Mouse (Mus musculus): ENCODE measurements around the gene Insm1. TPM values are rescaled to one million over a fixed set of nuclear protein-coding genes. Genes with fewer than 3 reads are reported as not detected.

The Insm1 gene
- polyA plus RNA-seq, 1 experiment, result not detected

- H3ac ChIP-seq (ENCODE audit: control insufficient read depth, insufficient read length), result no peak overlapping the region
- no peaks in the 10 kb centered on the region for H3K27me3 ChIP-seq (ENCODE audit: control insufficient read depth, insufficient read depth, insufficient read length)
- no peaks in the 10 kb centered on the region for H3K79me2 ChIP-seq (ENCODE audit: control insufficient read depth, insufficient read depth)
- H3K4me3 ChIP-seq, result no peak overlapping the region
- H3K36me3 ChIP-seq (ENCODE audit: control insufficient read depth, insufficient read depth), result no peaks in the 10 kb centered on the region
- H3K4me2 ChIP-seq (ENCODE audit: low read depth), result no peak overlapping the region
- TF ChIP-seq USF1 (IDR thresholded peaks at IDR 0.05; ENCODE audit: low read depth), result no peak
- TF ChIP-seq TCF12 (IDR thresholded peaks at IDR 0.05; ENCODE audit: insufficient read depth, poor library complexity, severe bottlenecking), result no peak
- TF ChIP-seq SRF (IDR thresholded peaks at IDR 0.05; ENCODE audit: control insufficient read depth, insufficient read length, low read depth), result no peak
- TF ChIP-seq E2F4 (IDR thresholded peaks at IDR 0.05; ENCODE audit: insufficient read depth), result no peak
- TF ChIP-seq TCF3 (IDR thresholded peaks at IDR 0.05; ENCODE audit: insufficient read length, low read depth), result no peak
- TF ChIP-seq REST (IDR thresholded peaks at IDR 0.05; ENCODE audit: insufficient read depth, insufficient read length), result no peak
- no peak for TF ChIP-seq MYOD1 (IDR thresholded peaks at IDR 0.05; ENCODE audit: control insufficient read depth in 1 of 3, insufficient read length in 2 of 3, low read depth in 2 of 3)
These were observed 25.9 kb downstream of the Insm1 start for GRCm38 (mm10) chr2:146247576-146247975.

GRCm38 (mm10) chr2:146249033-146249432, 27.3 kb downstream of the Insm1 start:
- no peak overlapping the region for H3K4me2 ChIP-seq (ENCODE audit: low read depth)
- no peaks in the 10 kb centered on the region for H3K27me3 ChIP-seq (ENCODE audit: control insufficient read depth, insufficient read depth, insufficient read length)
- H3K36me3 ChIP-seq (ENCODE audit: control insufficient read depth, insufficient read depth), result no peaks in the 10 kb centered on the region
- H3K4me3 ChIP-seq, result no peak overlapping the region
- TF ChIP-seq MYOD1 (IDR thresholded peaks at IDR 0.05; ENCODE audit: control insufficient read depth in 1 of 3, insufficient read length in 2 of 3, low read depth in 2 of 3) (no peak), TCF12 (IDR thresholded peaks at IDR 0.05; ENCODE audit: insufficient read depth, poor library complexity, severe bottlenecking) (no peak), MYOG (IDR thresholded peaks at IDR 0.05; ENCODE audit: control insufficient read depth in 1 of 3, insufficient read depth in 1 of 3, insufficient read length in 2 of 3, low read depth in 2 of 3) (no peak), SRF (IDR thresholded peaks at IDR 0.05; ENCODE audit: control insufficient read depth, insufficient read length, low read depth) (no peak), CEBPB (IDR thresholded peaks at IDR 0.05; ENCODE audit: insufficient read depth, poor library complexity, severe bottlenecking) (no peak), POLR2AphosphoS2 (IDR thresholded peaks at IDR 0.05; ENCODE audit: insufficient read length, low read depth) (no peak), TCF3 (IDR thresholded peaks at IDR 0.05; ENCODE audit: insufficient read length, low read depth) (no peak), MAX (IDR thresholded peaks at IDR 0.05; ENCODE audit: low read depth) (no peak), USF1 (IDR thresholded peaks at IDR 0.05; ENCODE audit: low read depth) (no peak), POLR2A (IDR thresholded peaks at IDR 0.05; ENCODE audit: insufficient read length, low read depth) (no peak), REST (IDR thresholded peaks at IDR 0.05; ENCODE audit: insufficient read depth, insufficient read length) (no peak), E2F4 (IDR thresholded peaks at IDR 0.05; ENCODE audit: insufficient read depth) (no peak)
- H3K79me2 ChIP-seq (ENCODE audit: control insufficient read depth, insufficient read depth), result no peaks in the 10 kb centered on the region
- H3ac ChIP-seq (ENCODE audit: control insufficient read depth, insufficient read length), result no peak overlapping the region

GRCm38 (mm10) chr2:146250236-146250904, 28.6 kb downstream of the Insm1 start:
- Histone ChIP-seq H3K27me3 (ENCODE audit: control insufficient read depth, insufficient read depth, insufficient read length) (no peaks in the 10 kb centered on the region), H3K4me3 (no peak overlapping the region), H3K36me3 (ENCODE audit: control insufficient read depth, insufficient read depth) (no peaks in the 10 kb centered on the region), H3K4me2 (ENCODE audit: low read depth) (no peak overlapping the region), H3K79me2 (ENCODE audit: control insufficient read depth, insufficient read depth) (no peaks in the 10 kb centered on the region), H3ac (ENCODE audit: control insufficient read depth, insufficient read length) (no peak overlapping the region)
- no peak for TF ChIP-seq USF1 (IDR thresholded peaks at IDR 0.05; ENCODE audit: low read depth)
- TF ChIP-seq MYOD1 (IDR thresholded peaks at IDR 0.05; ENCODE audit: control insufficient read depth in 1 of 3, insufficient read length in 2 of 3, low read depth in 2 of 3), result no peak
- TF ChIP-seq TCF3 (IDR thresholded peaks at IDR 0.05; ENCODE audit: insufficient read length, low read depth), result no peak
- TF ChIP-seq TCF12 (IDR thresholded peaks at IDR 0.05; ENCODE audit: insufficient read depth, poor library complexity, severe bottlenecking), result no peak
- TF ChIP-seq E2F4 (IDR thresholded peaks at IDR 0.05; ENCODE audit: insufficient read depth), result no peak
- no peak for TF ChIP-seq MAX (IDR thresholded peaks at IDR 0.05; ENCODE audit: low read depth)
- TF ChIP-seq CEBPB (IDR thresholded peaks at IDR 0.05; ENCODE audit: insufficient read depth, poor library complexity, severe bottlenecking), result no peak
- TF ChIP-seq REST (IDR thresholded peaks at IDR 0.05; ENCODE audit: insufficient read depth, insufficient read length), result no peak
- TF ChIP-seq SRF (IDR thresholded peaks at IDR 0.05; ENCODE audit: control insufficient read depth, insufficient read length, low read depth), result no peak
- no peak for TF ChIP-seq POLR2AphosphoS2 (IDR thresholded peaks at IDR 0.05; ENCODE audit: insufficient read length, low read depth)
- no peak for TF ChIP-seq POLR2A (IDR thresholded peaks at IDR 0.05; ENCODE audit: insufficient read length, low read depth)

GRCm38 (mm10) chr2:146254387-146254786, 32.7 kb downstream of the Insm1 start:
- Histone ChIP-seq H3K36me3 (ENCODE audit: control insufficient read depth, insufficient read depth) (no peaks in the 10 kb centered on the region), H3K4me2 (ENCODE audit: low read depth) (no peak overlapping the region), H3ac (ENCODE audit: control insufficient read depth, insufficient read length) (no peak overlapping the region), H3K27me3 (ENCODE audit: control insufficient read depth, insufficient read depth, insufficient read length) (no peaks in the 10 kb centered on the region), H3K4me3 (no peak overlapping the region), H3K79me2 (ENCODE audit: control insufficient read depth, insufficient read depth) (no peaks in the 10 kb centered on the region)
- TF ChIP-seq MYOD1 (IDR thresholded peaks at IDR 0.05; ENCODE audit: control insufficient read depth in 1 of 3, insufficient read length in 2 of 3, low read depth in 2 of 3), result no peak
- TF ChIP-seq USF1 (IDR thresholded peaks at IDR 0.05; ENCODE audit: low read depth), result no peak
- TF ChIP-seq CEBPB (IDR thresholded peaks at IDR 0.05; ENCODE audit: insufficient read depth, poor library complexity, severe bottlenecking), result no peak
- TF ChIP-seq E2F4 (IDR thresholded peaks at IDR 0.05; ENCODE audit: insufficient read depth), result no peak
- TF ChIP-seq SRF (IDR thresholded peaks at IDR 0.05; ENCODE audit: control insufficient read depth, insufficient read length, low read depth), result no peak
- TF ChIP-seq TCF12 (IDR thresholded peaks at IDR 0.05; ENCODE audit: insufficient read depth, poor library complexity, severe bottlenecking), result no peak
- TF ChIP-seq MAX (IDR thresholded peaks at IDR 0.05; ENCODE audit: low read depth), result no peak
- no peak for TF ChIP-seq TCF3 (IDR thresholded peaks at IDR 0.05; ENCODE audit: insufficient read length, low read depth)
- TF ChIP-seq MYOG (IDR thresholded peaks at IDR 0.05; ENCODE audit: control insufficient read depth in 1 of 3, insufficient read depth in 1 of 3, insufficient read length in 2 of 3, low read depth in 2 of 3), result no peak
- no peak for TF ChIP-seq POLR2AphosphoS2 (IDR thresholded peaks at IDR 0.05; ENCODE audit: insufficient read length, low read depth)

Measured in myocyte (in vitro differentiated cells).